Comparison of ENCODE assay signal across 15 mouse cellular contexts in genomic region chr16:38756572-38756971, GRCm38 (mm10). TPM values are rescaled to one million over a fixed set of nuclear protein-coding genes. Genes with fewer than 3 reads are reported as not detected.
A peak's percentile ranks its signal among the peaks of the same experiment; 100 is the strongest.
DNase-seq lines count a peak whose midpoint lies in the region; TF ChIP-seq lines count a peak whose summit lies in the region.
"Had no signal": no experiment of that assay in that cellular context is flagged by ENCODE, and none has a peak within 500 bp of the region (broad histone marks: within the 10 kb centered on the region; RNA-seq: fewer than 3 reads in every experiment).

No protein-coding gene starts in this region.

- no peak for TF ChIP-seq CTCF in small intestine, adult 2 months (IDR thresholded peaks at IDR 0.05; ENCODE audit: extremely low read depth, insufficient read length, insufficient replicate concordance, low read depth, low read length)

- H3K27me3 ChIP-seq in small intestine, adult 2 months (ENCODE audit: control insufficient read depth, insufficient read depth, low read length), result no peaks in the 10 kb centered on the region
- H3K27me3 ChIP-seq: limb, embryonic 13.5 days had no signal

- no peak overlapping the region for H3K4me3 ChIP-seq in small intestine, adult 2 months (ENCODE audit: low read depth, low read length)
- H3K4me3 ChIP-seq: limb, embryonic 13.5 days; myocyte had no signal

- peaks cover 11% of the 10 kb centered on the region for H3K4me1 ChIP-seq in small intestine, adult 2 months (ENCODE audit: control insufficient read depth, insufficient read depth, insufficient read length, low read length)

- peak; percentile 9 for DNase-seq in heart, adult 11 months
- DNase-seq in heart, adult 8-10 months (ENCODE audit: low spot score), result no peak
- peak; percentile 28 for DNase-seq in kidney, adult 9 months
- no peak for DNase-seq in kidney, adult 18-20 months
- peak; percentile 20 for DNase-seq in testis, postnatal 10 days (ENCODE audit: low spot score)
- DNase-seq in testis, postnatal 14 days (ENCODE audit: low spot score), result no peak
- no peak for DNase-seq in embryo, embryonic 10.5 days (ENCODE audit: low spot score)
- DNase-seq: B cell, adult 2 months; cerebellum, adult 11-12 months; layer of hippocampus, postnatal 36 days; thymus, postnatal 36 days had no signal

- H3K27ac ChIP-seq in small intestine, adult 2 months (ENCODE audit: insufficient read depth, low read depth, low read length), result peak overlapping the region; percentile 13; the same call in 1 of the 2 replicates

- H3K36me3 ChIP-seq in small intestine, adult 2 months (ENCODE audit: control insufficient read depth, insufficient read depth, low read length), result peaks cover 26% of the 10 kb centered on the region

- no peak for TF ChIP-seq POLR2A in small intestine, adult 2 months (IDR thresholded peaks at IDR 0.05; ENCODE audit: low read depth, low read length)

- WGBS in small intestine, adult 2 months, result 58% methylated on average over 4 of the region's 4 CpGs

RNA-seq across cellular contexts. Expression of gene B4galt4, which starts 14.5 kb away (rescaled TPM):
- 10 to 100 TPM in 2 of 4 experiments, 1 to 10 TPM in 2; 7.2 to 11.7 (median 9.6) TPM for total RNA-seq in heart, adult 8-10 months (2022)
- polyA plus RNA-seq in small intestine, adult 2 months (2012; rRNA removed), result 5.1 and 8.7 TPM in 2 replicates

RNA-seq across cellular contexts. Expression of gene Arhgap31, which starts 43.5 kb away (rescaled TPM):
- 10 to 100 TPM; 32.9 to 44.3 (median 39.1) TPM for total RNA-seq in heart, adult 8-10 months (2022)
- 2.0 and 4.0 TPM in 2 replicates for polyA plus RNA-seq in small intestine, adult 2 months (2012; rRNA removed)

RNA-seq across cellular contexts. Expression of gene Upk1b, which starts 43.6 kb away (rescaled TPM):
- total RNA-seq in heart, adult 8-10 months (2022), result 1 to 10 TPM; 2.8 to 6.2 (median 4.2) TPM
- 2.4 and 4.2 TPM in 2 replicates for polyA plus RNA-seq in small intestine, adult 2 months (2012; rRNA removed)
- total RNA-seq: megakaryocyte-erythroid progenitor cell, adult 5-6 weeks had no signal

Comparison
In these comparisons a context has a peak if more than half of its experiments do, and no peak if none do; other contexts are left out.
1. DNase-seq: peak in heart, adult 11 months (single experiment), kidney, adult 9 months (single experiment) and testis, postnatal 10 days (single experiment); none in heart, adult 8-10 months (single experiment), kidney, adult 18-20 months (single experiment), testis, postnatal 14 days (single experiment) and embryo, embryonic 10.5 days (single experiment).